Mouse (Mus musculus) right cerebral cortex, postnatal 10 days (tissue): ENCODE measurements around the gene Mylk.

Source experiments
- DNase-seq, 2 experiments: peaks; one replicate each; pipeline ENCODE4 v3.0.0; 2021; ENCODE audit warnings: low spot score in 2 of 2

Gene Mylk

DNA sequence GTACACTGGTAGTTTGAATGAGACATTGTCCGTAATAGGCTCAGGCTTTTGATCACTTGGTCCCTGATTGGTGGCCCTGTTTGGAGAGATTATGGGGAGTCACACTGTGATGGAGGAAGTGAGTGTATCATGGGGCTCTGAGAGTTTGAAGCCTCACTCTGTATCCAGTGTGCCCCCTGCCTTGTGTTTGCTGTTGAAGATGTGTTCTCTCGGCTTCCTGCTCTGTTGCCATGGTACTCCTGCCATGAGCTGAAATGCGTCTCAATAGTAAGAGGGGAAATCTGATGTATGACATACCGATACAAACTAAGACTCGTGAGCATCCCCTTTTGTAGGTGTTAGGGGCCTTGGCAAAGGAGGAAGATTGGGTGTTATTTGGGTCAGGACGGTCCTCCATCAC, 99.8 kb downstream of the Mylk start:
- DNase-seq: peak in 1 of 2 experiments; percentile 29

DNA sequence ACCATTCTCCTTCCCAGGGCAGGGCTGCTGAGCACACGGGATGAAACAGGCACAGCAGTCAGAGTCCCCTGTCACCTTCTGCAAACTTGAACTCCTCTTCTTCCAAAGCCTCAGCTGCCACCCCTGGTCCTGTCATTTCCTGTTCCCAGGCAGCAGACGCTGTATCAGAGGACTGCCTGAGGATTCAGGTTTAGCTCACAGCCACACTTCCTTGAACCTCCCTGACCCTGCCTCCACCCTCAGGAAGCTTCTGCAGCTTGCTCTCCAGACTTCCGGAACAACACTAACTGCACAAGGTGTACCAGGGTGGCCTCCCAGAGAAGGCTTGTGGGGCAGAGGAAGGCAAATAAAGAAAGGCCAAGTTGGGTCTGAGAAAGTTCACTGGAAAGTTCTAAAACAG, 102.6 kb downstream of the Mylk start:
- DNase-seq: no peak

DNA sequence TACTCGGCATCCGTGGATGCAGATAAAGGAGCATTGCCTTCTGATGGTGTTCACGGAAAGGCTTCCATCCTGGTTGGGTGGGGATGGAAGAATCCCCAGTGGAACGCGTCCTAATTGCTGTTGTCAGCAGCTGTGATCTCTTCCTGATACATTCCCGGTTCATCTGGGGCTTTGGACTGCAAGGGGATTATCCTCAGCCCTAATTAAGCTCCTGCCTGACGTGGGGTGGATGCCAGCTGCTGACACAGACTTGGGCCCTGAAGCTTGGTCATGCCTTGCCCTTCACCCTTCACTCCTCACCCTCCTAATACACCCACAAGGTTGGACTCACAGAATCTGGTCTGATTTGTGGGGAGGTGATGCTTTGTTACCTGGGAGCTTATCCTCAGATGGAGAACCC, 109.1 kb downstream of the Mylk start:
- DNase-seq: no peak

DNA sequence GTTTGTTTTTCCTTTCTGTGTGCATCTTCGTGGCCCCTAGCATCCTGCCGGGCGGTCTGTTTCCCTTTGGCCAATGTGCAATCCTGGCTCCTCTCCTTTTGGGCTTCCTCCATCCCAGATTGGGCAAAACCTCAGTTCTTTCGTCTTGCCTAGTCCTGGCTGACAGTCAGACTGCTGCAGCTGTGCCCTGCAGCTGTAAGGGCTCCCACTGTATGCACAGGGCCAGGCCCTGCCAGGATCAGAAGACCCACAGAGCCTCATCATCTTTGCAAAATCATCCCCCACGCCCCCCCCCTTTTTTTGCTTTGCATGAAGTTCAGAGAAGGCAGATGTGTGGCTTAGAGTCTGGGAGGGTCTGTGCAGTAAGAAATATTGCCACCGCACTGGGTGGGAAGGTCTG, 110.1 kb downstream of the Mylk start:
- no peak for DNase-seq

DNA sequence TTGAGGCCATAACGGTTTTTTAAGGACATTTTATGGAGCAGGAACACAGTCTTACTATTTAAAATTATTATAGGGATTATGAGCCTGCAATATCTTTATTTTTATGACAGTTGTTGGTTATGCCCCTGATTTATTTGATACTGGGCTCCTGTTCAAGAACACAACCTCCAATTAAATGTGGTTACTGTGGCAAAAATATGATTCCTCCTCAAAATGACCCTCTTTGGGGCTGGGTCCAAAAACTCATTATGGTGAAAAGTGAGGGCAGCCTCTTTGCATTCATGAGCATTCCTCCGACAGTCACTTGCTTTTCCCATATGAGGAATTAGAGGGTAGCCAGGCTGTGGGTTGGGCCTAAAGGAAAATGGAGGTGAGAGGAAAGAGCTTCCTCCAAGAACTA, 110.7 kb downstream of the Mylk start:
- DNase-seq: no peak

DNA sequence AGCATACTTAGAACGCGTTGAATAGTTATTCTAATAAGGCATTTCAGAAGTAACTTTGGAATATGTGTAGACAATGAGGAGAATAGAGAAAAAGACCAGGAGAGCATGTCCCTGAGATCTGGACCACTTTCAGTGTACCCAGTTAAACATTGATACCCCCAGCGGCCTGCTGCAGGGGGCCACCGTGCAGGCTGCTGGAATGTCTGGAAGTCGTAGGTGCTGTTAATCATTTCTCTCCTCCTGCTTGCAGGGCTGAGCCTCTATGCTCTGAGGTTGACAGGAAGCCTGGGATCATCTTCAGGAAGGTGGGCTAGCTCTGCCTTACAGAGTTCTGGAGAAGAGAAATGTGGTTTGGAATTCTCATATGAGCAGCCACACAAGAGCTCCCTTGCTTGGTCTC, 112.6 kb downstream of the Mylk start:
- no peak for DNase-seq

DNA sequence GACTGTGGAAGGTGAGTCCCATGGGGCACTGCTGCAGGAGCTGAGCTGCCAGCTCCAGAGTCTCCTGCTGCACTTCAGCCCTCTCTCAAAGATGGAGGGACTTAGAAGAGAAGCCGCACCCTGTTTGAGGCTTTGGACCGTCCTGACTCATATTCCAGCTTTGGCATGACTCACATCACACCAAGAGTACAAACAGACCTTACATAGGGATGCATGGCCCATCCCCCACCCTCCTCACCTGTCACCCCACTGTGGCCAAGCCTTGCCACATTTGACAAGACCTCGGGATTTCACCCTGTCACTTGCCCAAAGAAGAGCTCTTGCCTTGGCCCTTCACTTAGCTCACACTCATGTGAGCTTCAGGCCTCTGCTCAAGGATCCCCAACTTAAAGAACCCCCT, 115.8 kb downstream of the Mylk start:
- no peak for DNase-seq

DNA sequence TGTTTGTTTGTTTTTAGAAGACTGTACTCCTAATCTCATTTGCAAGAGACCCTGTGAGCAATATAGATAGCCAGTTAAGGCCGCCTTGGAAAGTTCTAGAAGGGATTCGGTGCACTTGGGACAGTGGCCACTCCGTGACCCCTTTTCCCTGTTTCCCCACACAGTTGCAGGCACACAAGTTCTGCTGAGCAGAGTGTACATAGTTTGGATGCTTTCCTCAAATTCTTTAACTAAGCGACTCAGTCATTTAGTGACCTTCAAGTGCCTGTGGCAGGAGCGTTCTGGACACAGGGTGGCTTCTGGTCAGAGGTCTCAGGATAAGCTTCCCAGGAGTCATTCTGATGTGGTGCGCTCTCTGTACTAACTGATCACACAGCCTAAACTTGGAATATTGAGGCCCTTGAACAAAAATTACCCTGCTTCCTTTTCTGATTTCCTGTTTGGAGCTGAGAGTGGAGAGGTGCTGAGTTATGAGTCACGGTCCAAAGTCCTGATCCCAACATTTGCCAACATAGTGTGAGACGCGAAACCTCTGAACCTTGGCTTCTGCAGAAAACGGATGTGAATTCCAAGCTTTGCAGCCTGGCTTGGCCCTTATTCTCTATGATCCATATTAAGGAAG, 116.8 kb downstream of the Mylk start:
- DNase-seq: no peak

DNA sequence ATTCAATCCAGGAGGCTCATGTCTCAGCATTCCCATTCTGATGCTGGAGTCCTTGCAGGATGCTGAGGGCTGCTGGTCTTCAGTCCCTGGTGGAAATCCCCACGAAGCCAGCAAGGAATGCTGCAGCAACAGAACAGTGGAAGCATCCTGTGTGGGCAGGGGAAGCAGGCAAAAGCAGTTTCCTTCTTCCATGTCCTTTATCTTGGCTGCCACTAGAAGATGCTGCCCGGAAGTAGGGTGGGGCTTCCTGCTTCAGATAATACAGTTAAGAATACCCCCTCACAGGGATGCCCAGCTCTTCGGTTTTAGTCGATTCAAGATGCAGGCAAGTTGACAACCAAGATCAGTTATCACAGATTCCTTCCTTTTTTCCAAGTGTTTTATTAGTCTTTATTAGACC, 120.4 kb downstream of the Mylk start:
- no peak for DNase-seq

DNA sequence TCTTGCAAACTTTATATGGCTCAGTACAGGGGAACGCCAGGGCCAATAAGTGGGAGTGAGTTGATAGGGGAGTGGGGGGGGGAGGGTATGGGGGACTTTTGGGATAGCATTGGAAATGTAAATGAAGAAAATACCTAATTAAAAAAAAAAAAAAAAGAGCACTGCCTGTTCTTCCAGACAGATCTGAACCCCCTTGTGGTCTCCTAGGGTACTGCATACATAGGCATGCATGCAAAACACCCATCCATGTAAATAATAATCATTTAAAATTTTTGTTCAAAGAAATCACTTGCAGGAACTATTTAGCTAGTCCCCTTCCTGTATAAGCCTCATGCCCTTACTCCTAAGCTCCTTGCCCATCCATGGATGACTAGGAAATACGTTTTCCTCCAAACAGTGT, 122.2 kb downstream of the Mylk start:
- DNase-seq: no peak

DNA sequence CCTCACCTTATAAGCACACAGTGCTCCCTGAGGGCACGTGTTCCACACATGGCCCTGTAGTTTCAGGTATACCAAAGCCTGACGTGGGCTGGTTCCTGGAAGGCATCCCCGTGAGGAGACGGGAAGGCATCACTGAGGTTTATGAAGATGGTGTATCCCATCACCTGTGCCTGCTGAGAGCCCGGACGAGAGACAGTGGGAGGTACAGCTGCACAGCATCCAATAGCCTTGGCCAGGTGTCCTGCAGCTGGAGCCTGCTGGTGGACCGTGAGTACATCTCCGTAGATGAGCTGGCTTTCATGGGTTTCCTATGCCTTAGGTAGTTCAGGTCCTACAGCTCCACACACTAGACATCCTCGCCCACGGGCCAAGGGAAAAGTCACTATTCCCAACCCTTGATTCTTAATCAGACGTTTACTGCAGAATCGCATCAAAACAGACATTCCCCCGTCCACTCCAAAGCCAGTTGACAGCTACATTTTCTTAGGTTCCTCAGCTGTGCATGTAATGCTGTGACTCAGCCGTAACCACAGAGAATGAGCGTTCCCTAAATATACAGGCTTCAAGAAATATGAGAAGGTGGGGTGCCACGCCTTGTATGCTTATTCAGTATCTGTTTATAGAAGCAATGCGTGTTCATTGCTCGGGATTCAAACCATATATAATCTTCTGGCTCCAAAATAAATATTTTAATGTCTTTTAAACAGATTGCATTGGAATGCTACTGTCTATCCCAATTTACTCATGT, 135.2 kb downstream of the Mylk start:
- DNase-seq: no peak

DNA sequence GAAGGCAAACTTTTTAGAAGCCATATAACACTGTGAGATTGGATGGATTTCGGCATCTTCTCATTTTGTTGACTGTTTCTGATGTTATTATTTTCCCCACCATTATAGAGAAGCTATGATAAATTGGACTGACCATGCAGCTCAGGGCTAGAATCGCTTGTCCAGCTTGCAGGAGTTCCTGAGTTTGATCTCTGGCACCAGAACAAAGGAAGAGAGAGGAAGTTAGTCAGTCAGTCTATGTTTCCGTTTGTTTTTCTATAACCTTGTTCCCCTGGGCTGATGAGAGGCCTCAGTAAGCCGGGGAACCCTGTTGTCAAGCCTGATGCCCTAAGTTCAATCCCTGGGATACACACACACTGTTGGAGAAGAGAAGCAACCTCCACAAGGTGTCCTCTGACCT, 135.8 kb downstream of the Mylk start:
- DNase-seq: no peak

DNA sequence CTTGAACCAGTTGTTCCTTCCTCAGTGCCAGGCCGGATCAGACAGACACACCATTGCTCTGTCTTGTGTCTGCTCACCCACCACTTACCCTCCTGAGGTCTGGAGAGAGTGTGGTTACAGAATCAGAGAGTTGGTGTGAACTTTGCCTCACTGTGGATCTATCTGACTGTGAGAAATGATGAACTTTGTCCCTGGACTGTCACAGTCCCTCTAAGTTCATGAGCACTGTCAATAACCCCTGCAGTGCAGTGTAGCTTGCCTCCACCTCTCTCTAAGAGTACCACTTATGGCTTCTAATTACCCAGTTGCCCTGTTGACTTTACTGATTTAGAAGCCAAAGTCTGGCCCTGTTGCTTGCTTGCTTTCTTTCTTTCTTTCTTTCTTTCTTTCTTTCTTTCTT, 142.0 kb downstream of the Mylk start:
- no peak for DNase-seq

DNA sequence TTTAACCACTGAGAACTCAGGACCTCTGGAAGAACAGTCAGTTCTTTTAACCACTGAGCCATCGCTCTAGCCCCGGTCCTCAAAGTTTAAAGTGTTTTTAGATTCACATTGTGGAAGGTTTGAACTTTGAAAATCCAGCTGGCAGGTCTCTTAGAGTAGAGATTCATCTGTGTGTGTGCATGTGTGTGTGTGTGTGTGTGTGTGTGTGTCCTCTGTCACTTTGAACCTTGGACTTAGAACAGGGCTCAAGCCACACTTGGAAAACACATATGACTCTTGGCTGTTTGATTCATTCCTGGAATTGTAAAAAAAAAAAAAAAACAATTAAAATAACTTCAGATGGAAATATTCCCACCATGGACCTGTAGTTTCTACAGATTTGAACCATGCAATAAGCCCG, 149.0 kb downstream of the Mylk start:
- no peak for DNase-seq

DNA sequence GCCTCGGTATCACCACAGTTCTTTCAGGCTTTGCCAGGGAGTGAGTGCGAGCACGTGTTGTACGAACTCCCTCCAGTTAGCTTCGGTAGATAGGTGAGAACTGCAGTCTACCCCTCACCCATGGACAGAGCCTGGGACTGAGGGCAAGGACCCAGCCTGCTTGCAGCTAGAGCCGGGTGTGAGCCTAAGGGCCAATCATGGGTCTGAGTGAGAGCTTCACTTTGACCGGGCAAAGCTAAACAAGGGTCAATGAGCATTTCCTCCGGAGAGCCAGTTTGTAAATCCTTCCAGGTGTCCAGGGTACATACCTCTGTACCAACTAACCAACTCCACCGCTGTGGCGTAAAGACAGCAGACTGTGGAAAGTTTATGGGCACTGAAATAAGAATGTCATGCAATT, 150.9 kb downstream of the Mylk start:
- no peak for DNase-seq

DNA sequence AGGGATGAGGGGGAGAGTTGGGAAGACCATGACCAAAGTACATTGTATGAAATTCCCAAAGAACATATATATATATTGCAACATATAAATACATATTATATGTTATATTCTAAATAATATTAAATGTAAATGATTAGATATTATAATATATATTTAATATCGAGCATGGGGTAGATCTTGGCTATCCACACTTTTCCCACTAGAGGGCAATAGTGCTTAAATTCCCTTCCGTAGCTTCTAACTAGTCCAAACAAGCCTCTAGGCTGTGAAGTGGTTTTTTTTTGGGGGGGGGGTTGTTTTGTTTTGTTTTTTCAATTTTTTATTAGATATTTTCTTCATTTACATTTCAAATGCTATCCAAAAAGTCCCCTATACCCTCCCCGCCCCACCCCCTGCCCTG, 152.0 kb downstream of the Mylk start:
- no peak for DNase-seq

DNA sequence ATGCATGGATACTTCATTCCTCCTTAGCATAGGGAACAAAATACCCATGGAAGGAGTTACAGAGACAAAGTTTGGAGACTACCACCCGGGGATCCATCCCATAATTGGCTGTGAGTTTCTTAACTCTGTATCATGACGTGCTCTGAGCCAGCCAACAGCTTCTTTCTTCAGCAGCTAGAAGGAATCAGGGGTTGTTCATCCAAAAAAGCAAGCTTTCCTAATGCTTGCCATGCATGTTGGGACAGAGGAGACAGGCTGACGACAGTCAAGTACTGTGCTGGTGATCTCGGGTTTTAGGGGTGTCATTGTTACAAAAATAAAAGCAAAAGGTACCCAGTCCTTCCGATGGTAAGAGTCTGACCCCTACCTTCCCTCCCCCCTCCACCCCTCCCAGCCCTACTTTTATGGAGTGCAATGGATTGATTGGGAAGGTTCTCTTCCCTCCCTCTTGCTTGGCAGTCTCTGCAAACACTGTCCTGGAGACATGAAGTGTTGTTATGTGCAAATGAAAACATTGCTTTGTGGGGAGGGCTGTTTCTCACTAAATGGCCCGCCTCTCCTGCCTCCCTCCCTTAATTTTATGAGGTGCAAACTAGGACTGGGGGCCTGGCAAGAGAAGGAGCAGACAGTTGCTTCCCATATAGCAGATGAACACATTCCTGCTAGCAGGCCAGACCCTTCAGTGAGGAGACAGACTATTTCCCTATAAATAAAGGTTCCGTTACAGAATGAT, 153.2 kb downstream of the Mylk start:
- DNase-seq: no peak

DNA sequence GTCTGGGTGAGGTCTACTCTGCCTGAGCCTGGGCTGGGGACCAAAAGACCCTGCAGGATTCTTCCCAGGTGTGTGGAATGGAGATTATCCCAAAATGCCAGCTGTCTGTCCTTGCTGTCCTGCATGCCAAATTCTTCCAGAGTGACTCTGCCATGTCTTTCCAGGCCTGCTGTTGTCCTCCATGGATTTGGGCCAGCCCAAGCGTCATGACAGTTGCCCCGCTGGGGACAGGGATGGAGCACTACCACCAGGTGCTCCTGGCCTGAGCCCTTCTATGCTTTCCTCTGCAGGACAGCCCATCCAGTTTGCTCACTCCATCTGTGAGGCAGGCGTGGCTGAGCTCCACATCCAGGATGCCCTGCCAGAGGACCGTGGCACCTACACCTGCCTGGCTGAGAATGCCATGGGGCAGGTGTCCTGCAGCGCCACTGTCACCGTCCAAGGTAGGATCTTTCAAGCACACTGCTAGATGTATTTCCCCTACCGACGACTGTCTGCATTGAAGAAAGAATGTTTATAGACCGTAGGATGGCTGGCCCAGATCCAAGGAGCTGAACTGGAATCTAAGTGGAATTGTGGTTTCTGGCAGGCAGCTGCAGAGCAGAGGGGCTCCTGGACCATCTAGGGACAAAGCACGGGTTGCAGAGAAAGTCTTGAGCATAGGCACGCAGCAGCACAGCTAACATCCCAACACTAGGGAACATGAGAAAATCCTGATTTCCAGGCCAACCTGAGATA, 154.2 kb downstream of the Mylk start:
- peak; percentile 54 to 58 for DNase-seq

DNA sequence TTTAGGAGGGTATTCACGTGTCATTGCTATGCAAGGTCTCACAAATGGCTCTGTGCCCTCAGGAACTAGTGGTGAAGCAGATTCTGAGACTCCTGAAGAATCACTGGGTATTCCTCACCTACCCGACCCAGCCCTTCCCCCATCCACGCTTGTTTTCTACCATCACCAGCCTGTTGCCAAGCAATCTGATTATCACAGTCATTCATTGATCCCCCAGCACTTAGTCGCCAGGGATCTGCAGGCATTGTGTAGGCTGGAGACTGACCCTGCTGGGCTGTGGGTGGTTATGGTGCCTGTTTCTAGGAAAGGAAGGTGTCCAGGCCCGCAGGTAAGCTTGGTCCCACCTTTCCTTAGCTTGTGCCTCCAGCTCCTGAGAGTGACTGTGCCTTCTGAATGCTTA, 155.0 kb downstream of the Mylk start:
- no peak for DNase-seq

DNA sequence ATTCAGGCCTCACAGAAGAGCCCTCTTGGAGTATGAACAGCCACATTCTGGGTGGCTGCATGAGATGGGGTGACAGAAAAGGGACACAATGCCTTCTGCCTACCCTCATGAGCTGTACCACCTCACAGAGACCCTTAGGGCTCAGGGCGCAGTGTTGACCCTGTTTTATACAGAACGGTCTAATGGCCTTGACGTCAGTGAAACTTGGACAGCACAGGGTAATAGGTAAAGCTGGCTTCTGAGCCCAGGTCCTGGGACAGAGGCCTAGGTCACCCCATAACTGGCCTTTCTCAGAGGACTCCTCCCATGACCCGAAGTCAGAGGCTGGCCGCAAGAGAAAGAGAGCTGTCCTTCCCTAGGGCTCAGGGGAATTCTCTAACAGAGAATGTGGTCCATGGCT, 155.5 kb downstream of the Mylk start:
- no peak for DNase-seq

DNA sequence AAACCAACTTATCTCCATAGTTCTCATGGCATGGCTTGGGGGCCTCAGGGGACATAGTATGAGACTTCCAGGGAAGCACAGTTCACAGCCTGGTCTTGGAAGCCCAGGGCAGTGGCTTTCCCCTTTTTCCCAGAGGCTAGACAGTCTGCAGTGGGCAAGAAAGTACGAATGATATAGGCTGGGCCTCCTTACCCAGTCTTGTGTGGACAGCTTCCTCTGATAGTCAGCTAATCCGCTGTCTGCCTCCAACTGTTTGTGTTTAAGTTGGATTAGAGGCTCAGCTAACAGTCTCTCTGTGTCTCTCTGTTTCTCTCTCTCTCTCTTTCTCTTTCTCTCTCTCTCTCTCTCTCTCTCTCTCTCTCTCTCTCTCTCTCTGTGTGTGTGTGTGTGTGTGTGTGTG, 156.0 kb downstream of the Mylk start:
- DNase-seq: no peak

DNA sequence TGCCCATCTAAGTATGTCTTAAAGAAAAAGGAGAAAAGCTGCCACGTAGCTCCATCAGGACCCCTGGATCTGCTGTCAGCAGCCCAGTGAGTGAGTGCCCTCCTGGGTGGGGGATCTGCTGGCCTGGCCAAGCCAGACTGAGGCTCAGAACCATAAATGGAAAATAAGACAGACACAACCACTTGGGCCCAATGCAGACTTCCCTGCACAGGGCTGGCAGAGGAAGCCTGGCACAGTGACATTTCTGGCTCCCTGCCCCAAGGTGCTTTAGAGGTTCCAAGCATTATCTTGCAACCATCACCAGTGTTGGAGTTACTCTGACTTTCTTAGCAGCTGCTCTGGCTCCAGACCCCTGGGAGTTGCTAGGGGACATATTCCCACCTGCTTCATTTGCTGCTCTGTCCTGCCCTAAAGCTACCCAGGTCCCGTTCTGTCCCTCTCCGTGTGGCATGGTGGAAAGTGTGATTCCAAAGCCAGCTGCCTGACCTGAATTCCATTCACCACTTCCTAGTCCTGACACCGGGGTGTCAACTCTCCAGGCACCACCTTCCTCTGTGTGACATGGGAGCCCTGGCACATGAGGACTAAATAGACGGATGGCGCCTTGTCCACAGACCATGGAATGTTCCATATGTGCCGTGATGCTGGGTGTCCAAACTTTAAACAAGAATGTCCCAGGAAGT, 156.7 kb downstream of the Mylk start:
- no peak for DNase-seq
